Mouse (Mus musculus) kidney, embryonic 14.5 days (tissue): ENCODE measurements around the gene Abca2. TPM values are rescaled to one million over a fixed set of nuclear protein-coding genes. Genes with fewer than 3 reads are reported as not detected.

Experiments
- ATAC-seq: fragments of 200-750 bp; cut with Nextera tagmentation; 2 replicates; pipeline ENCODE4 v1.8.0; 2017; ENCODE audit warnings: moderate number of reproducible peaks, mild to moderate bottlenecking, moderate TSS enrichment, moderate library complexity; ENCODE audit not compliant: low FRiP score, low TSS enrichment
- H3K27ac ChIP-seq: fragments of 300-500 bp; sonication (generic); 2 replicates; pipeline ENCODE4 v1.5.1; 2014; ENCODE audit warnings: low read depth, mild to moderate bottlenecking, low read length, moderate library complexity, mixed read lengths
- H3K27me3 ChIP-seq: fragments of 300-500 bp; sonication (generic); 2 replicates; pipeline ENCODE4 v1.6.1; 2014; ENCODE audit warnings: mild to moderate bottlenecking, low read length; ENCODE audit not compliant: control insufficient read depth, insufficient read depth
- H3K36me3 ChIP-seq: fragments of 300-500 bp; sonication (generic); 2 replicates; pipeline ENCODE4 v1.6.1; 2014; ENCODE audit warnings: low read length, mixed read lengths; ENCODE audit not compliant: control insufficient read depth, insufficient read depth
- H3K4me1 ChIP-seq: fragments of 300-500 bp; sonication (generic); 2 replicates; pipeline ENCODE4 v1.6.1; 2014; ENCODE audit warnings: low read length, mixed read lengths; ENCODE audit not compliant: control insufficient read depth, insufficient read depth
- H3K4me2 ChIP-seq: fragments of 300-500 bp; sonication (generic); replicated peaks from 2 replicates; pipeline ENCODE4 v1.6.1; 2014; ENCODE audit warnings: low read depth, mild to moderate bottlenecking, low read length
- H3K4me3 ChIP-seq: fragments of 300-500 bp; sonication (generic); 2 replicates; pipeline ENCODE4 v1.5.1; 2014; ENCODE audit warnings: mild to moderate bottlenecking, low read length
- H3K9ac ChIP-seq: fragments of 300-500 bp; sonication (generic); 2 replicates; pipeline ENCODE4 v1.6.1; 2014; ENCODE audit warnings: low read depth, mild to moderate bottlenecking, low read length, moderate library complexity
- H3K9me3 ChIP-seq: fragments of 300-500 bp; sonication (generic); 2 replicates; pipeline ENCODE4 v1.6.1; 2016; ENCODE audit warnings: low read length; ENCODE audit not compliant: control insufficient read depth
- WGBS: fragments of 180-500 bp; shearing (Covaris S2); extraction: QIAGEN DNeasy Blood & Tissue Kit; methylation state at CpG from one replicate; pipeline ENCODE4 v1.1.7; 2014; 5-methylcytosine and 5-hydroxymethylcytosine counted together
- microRNA-seq: library from miRNA; unstranded; fragments of <30 nt; microRNA quantifications from one replicate; pipeline ENCODE4, GENCODE M21; 2016
- polyA plus RNA-seq: library from polyadenylated mRNA; unstranded; fragments of >200 nt; fragmentation: Nextera tagmentation; extraction: Ambion mirVana; gene quantifications from 2 replicates; pipeline ENCODE4 v1.2.1, GENCODE M21; 2014

Gene Abca2
- polyA plus RNA-seq, 1 experiment from 2014 or later, result 11.2 TPM

GRCm38 (mm10) chr2:25496462-25496861, 68.0 kb downstream of the Abca2 start:
- Histone ChIP-seq H3K4me2 (no peak overlapping the region), H3K36me3 (no peaks in the 10 kb centered on the region), H3K9ac (no peak overlapping the region), H3K27ac (no peak overlapping the region), H3K4me1 (peaks cover 18% of the 10 kb centered on the region), H3K4me3 (no peak overlapping the region), H3K27me3 (no peaks in the 10 kb centered on the region), H3K9me3 (no peaks in the 10 kb centered on the region)
- WGBS, result 45% methylated on average over 4 of the region's 4 CpGs
- ATAC-seq, result no peak

Small RNAs within 50 kb of the gene (microRNA-seq; reads per million reads assigned to microRNA genes)
- gene Mir3087, result not detected

Other genes with a start within 250 kb of the Abca2 start
- 8.7 and 21.0 TPM in 2 replicates for gene Nrarp, start 247.9 kb upstream of the Abca2 start, polyA plus RNA-seq
- gene Tor4a, start 231.8 kb upstream of the Abca2 start, polyA plus RNA-seq, result 6.8 and 11.3 TPM in 2 replicates
- 72.7 and 101 TPM in 2 replicates for gene Nelfb, start 217.2 kb upstream of the Abca2 start, polyA plus RNA-seq
- 0.49 and 0.54 TPM in 2 replicates for gene Stpg3, start 214.1 kb upstream of the Abca2 start, polyA plus RNA-seq
- gene Fam166a, start 210.0 kb upstream of the Abca2 start, polyA plus RNA-seq, result 0.55 TPM in 1 of 2 replicates, not detected in the other
- gene Tubb4b, start 204.0 kb upstream of the Abca2 start, polyA plus RNA-seq, result 532 and 565 TPM in 2 replicates
- gene Slc34a3, start 194.3 kb upstream of the Abca2 start, polyA plus RNA-seq, result 0.34 and 0.57 TPM in 2 replicates
- 0.20 and 0.39 TPM in 2 replicates for gene Rnf224, start 191.9 kb upstream of the Abca2 start, polyA plus RNA-seq
- gene Rnf208, start 186.4 kb upstream of the Abca2 start, polyA plus RNA-seq, result 19.8 and 21.2 TPM in 2 replicates
- gene Cysrt1, start 186.3 kb upstream of the Abca2 start, polyA plus RNA-seq, result not detected in 2 replicates
- gene AL732309.1, start 181.8 kb upstream of the Abca2 start, polyA plus RNA-seq, result 3.6 and 4.7 TPM in 2 replicates
- 17.0 and 25.4 TPM in 2 replicates for gene Tmem203, start 173.3 kb upstream of the Abca2 start, polyA plus RNA-seq
- 5.8 and 7.3 TPM in 2 replicates for gene Tprn, start 166.1 kb upstream of the Abca2 start, polyA plus RNA-seq
- gene Ssna1, start 156.3 kb upstream of the Abca2 start, polyA plus RNA-seq, result 212 and 253 TPM in 2 replicates
- gene Anapc2, start 156.2 kb upstream of the Abca2 start, polyA plus RNA-seq, result 71.4 and 111 TPM in 2 replicates
- not detected in 2 replicates for gene Tmem210, start 140.6 kb upstream of the Abca2 start, polyA plus RNA-seq
- gene Lrrc26, start 138.8 kb upstream of the Abca2 start, polyA plus RNA-seq, result not detected in 2 replicates
- 0.32 and 0.64 TPM in 2 replicates for gene Grin1, start 109.5 kb upstream of the Abca2 start, polyA plus RNA-seq
- gene Man1b1, start 96.4 kb upstream of the Abca2 start, polyA plus RNA-seq, result 89.9 and 106 TPM in 2 replicates
- 15.4 and 16.2 TPM in 2 replicates for gene Dpp7, start 72.3 kb upstream of the Abca2 start, polyA plus RNA-seq
- 19.3 and 25.0 TPM in 2 replicates for gene Uap1l1, start 63.0 kb upstream of the Abca2 start, polyA plus RNA-seq
- 45.1 and 47.2 TPM in 2 replicates for gene Sapcd2, start 56.4 kb upstream of the Abca2 start, polyA plus RNA-seq
- gene Entpd2, start 32.8 kb upstream of the Abca2 start, polyA plus RNA-seq, result 2.0 and 2.7 TPM in 2 replicates
- gene Npdc1, start 29.4 kb upstream of the Abca2 start, polyA plus RNA-seq, result 32.8 and 34.0 TPM in 2 replicates
- not detected in 2 replicates for gene Fut7, start 5.4 kb upstream of the Abca2 start, polyA plus RNA-seq
- 0.57 and 1.2 TPM in 2 replicates for gene Clic3, start 28.1 kb downstream of the Abca2 start, polyA plus RNA-seq
- 23.5 and 23.9 TPM in 2 replicates for gene Paxx, start 32.4 kb downstream of the Abca2 start, polyA plus RNA-seq
- gene Ptgds, start 41.3 kb downstream of the Abca2 start, polyA plus RNA-seq, result 1.1 and 1.5 TPM in 2 replicates
- not detected in 2 replicates for gene Lcn12, start 65.2 kb downstream of the Abca2 start, polyA plus RNA-seq
- gene Fbxw5, start 72.0 kb downstream of the Abca2 start, polyA plus RNA-seq, result 58.1 and 87.6 TPM in 2 replicates
- 7.9 and 9.8 TPM in 2 replicates for gene C8g, start 73.0 kb downstream of the Abca2 start, polyA plus RNA-seq
- gene Traf2, start 118.2 kb downstream of the Abca2 start, polyA plus RNA-seq, result 30.2 and 34.0 TPM in 2 replicates
- gene Edf1, start 129.1 kb downstream of the Abca2 start, polyA plus RNA-seq, result 314 and 436 TPM in 2 replicates
- 3.3 and 7.5 TPM in 2 replicates for gene Mamdc4, start 146.1 kb downstream of the Abca2 start, polyA plus RNA-seq
- gene Phpt1, start 146.5 kb downstream of the Abca2 start, polyA plus RNA-seq, result 229 and 294 TPM in 2 replicates
- gene Ajm1, start 153.1 kb downstream of the Abca2 start, polyA plus RNA-seq, result 0.07 and 0.18 TPM in 2 replicates
- gene Rabl6, start 179.8 kb downstream of the Abca2 start, polyA plus RNA-seq, result 59.6 and 81.1 TPM in 2 replicates
- gene Ccdc183, start 189.0 kb downstream of the Abca2 start, polyA plus RNA-seq, result 0.23 and 0.29 TPM in 2 replicates
- gene Tmem141, start 193.3 kb downstream of the Abca2 start, polyA plus RNA-seq, result 24.3 and 35.0 TPM in 2 replicates
- 1.6 and 1.9 TPM in 2 replicates for gene Fcna, start 199.3 kb downstream of the Abca2 start, polyA plus RNA-seq
- not detected in 2 replicates for gene Lcn8, start 224.4 kb downstream of the Abca2 start, polyA plus RNA-seq
- not detected in 2 replicates for gene Lcn5, start 229.2 kb downstream of the Abca2 start, polyA plus RNA-seq
- gene Lcn6, start 248.1 kb downstream of the Abca2 start, polyA plus RNA-seq, result not detected in 2 replicates